Mouse (Mus musculus): ENCODE measurements around the gene Map2k7.

Map2k7 gene

DNA sequence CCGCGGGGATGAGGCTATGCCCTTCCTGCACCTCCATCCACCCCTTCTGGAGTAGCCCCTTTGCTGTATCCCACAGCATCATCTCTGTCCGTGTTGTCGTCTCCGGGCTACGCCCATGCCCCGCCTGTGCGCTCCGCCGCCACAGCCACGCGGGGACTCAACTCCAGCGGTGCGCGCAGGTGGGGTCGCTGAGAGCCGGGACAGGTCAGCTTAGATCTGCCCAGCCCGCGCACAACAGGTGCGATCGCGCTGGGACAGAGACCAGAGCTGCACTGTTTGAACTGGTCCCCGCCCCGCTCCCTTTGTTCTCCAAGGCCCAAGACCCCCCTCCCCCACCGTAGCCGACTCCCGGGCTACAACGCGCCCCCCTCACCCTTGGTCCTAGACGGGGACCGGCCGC lies 20.1 kb downstream of the Map2k7 start:
- DNase-seq (ENCODE audit: extremely low spot score, low spot score): no peak

DNA sequence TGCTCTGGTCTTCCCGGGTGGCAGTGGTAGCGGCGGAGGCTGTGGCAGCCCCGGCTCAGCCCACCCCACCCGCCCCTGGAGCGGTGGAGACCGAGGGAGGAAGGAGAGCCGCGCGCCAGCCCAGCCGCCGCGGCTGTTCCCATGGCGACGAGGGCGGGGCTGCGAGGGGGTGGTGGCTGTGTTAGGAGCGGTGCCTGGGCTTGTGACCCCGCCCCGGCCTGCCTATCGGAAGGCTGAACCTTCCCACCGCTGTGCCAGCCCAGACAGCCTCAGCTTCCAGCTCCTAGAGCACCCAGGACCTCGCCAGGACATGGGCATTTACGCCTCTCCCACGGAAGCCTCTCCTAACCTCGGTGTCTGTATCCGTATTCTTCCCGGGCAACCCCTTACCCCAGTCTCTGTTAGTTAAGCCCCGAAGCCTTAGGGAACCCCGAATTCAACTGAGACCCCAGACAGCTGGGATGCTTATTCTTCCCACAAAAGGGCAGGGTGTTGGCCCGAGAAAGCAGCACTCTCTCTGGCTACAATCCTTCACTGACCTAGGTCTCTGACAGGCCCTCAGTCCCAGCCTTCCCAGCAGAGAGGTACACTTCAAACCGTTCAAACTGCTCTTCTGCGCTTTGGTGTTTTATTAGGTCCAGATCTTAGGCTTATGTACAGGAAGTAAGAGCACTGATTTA lies 20.7 kb downstream of the Map2k7 start, which contains the start of gene Ctxn1:
Gene Ctxn1 (minus strand): TSS at position 150 of the 680 bp plus-strand sequence.
- DNase-seq (ENCODE audit: extremely low spot score, low spot score): peak; percentile 98

DNA sequence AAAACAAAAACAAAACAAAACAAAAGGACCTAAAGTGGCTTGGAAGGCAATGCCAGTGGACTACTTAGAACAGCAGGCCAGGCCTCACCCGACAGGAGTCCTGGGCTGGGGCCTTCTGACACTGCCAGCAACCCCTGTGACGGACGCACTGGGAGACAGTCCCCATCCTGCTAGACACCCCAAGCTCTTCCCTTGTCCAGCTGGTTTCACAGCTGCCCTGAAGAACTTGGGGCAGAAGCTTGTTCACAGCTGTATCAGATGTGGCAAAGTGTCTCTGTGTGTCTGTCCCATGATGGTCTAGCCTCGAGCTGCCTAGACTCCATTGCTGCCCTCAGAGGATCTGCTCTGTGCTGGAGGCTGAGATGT lies 21.2 kb downstream of the Map2k7 start:
- no peak for DNase-seq (ENCODE audit: extremely low spot score, low spot score)

- DNase-seq (ENCODE audit: extremely low spot score, low spot score): no peak
Measured at GRCm38 (mm10) chr8:4263105-4263791, 24.7 kb downstream of the Map2k7 start.

DNA sequence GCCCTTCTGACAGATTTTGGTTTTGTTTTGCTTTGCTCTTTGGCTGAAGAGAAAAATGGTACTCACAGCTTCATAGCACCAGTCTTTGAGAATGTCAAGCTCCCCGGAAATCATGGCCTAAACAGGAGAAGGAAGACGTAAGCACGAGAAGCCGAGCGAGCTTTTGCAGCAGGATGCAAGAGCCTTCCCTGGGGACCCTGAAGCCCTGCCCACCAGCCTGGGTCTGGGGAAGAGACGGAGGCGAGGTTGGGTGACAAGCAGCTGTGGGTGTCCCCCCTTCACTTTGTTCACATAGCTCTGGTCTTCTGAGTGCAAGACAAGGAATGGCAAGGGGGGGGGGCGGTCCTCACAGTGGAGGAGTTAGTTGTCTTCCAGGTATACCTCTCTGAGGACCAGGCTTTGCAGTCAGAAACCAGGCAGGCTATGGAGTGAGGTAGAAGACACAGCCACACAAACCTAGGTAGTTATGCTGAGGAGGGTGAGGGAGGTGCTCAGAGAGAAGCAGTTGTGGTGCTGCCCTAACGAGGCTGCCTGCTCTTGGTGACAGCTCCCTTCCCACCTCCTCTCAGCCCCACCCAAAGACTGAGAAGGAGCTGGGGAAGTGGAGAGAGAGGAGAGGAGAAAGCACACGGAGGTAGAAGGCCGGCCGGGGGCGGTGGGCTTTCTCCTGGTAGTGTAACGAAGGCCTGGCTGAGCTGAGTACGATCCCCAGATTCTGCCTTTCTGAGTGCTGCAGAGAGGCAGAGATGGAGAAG lies 26.8 kb downstream of the Map2k7 start:
- DNase-seq (ENCODE audit: extremely low spot score, low spot score): no peak

DNA sequence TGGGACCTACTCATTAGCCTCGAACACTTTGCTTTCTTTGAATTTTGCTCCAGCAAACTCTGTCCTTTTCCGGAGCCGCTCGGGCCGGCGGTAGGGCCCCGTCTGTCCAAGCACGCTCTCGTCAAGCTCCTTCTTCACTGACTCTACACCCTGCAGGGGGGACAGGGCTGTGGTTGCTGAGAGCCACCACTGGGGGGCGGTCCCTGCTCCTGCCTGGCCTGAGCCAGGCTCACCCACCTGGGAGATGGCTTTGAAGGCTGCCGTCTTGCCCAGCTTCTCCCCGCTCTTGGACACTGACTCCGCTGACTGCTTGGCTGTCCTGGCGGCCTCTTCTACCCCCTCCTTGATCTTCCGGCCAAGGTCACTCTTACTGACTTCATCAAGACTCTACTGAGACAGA lies 29.1 kb downstream of the Map2k7 start:
- no peak for DNase-seq (ENCODE audit: extremely low spot score, low spot score)

GRCm38 (mm10) chr8:4269609-4270008 lies 31.1 kb downstream of the Map2k7 start:
- DNase-seq (ENCODE audit: extremely low spot score, low spot score): no peak

- peak; percentile 91 for DNase-seq (ENCODE audit: extremely low spot score, low spot score)
Measured at GRCm38 (mm10) chr8:4275275-4276110, 37.0 kb downstream of the Map2k7 start, which contains the start of gene Timm44. Timm44 (minus strand) TSS chr8:4275913.

GRCm38 (mm10) chr8:4276111-4276465 lies 37.5 kb downstream of the Map2k7 start:
- no peak for DNase-seq (ENCODE audit: extremely low spot score, low spot score)

- no peak for DNase-seq (ENCODE audit: extremely low spot score, low spot score)
Measured at GRCm38 (mm10) chr8:4292738-4293137, 54.2 kb downstream of the Map2k7 start.

Data from neural tube, embryonic 10.5 days (tissue).